Mouse (Mus musculus): ENCODE measurements around the gene Draxin. TPM values are rescaled to one million over a fixed set of nuclear protein-coding genes. Genes with fewer than 3 reads are reported as not detected.
A peak's percentile ranks its signal among the peaks of the same experiment; 100 is the strongest.

Draxin gene
- polyA plus RNA-seq, 1 experiment from 2014 or later: 10.4 TPM

DNA sequence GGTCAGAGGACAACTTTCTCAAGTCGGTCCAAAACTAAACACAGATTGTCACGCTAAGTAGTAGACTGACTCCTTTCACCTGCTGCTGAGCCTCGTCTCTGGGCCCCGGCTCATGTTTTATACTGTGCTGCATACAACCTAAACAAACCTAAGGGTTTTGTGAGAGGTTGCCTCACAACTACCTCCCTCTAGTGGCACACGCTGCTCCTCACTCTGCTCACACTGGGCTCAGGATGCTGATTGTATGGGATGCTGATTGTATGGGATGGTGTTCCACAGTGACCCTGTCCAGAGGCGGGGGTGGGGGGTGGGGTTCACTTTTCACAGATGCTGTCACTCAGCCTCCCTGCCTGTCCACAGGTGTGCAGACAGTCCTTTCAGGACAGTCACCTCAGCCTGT, 51.3 kb downstream of the Draxin start:
- H3K27me3 ChIP-seq (replicated peaks): no peaks in the 10 kb centered on the region
- no peak overlapping the region for H3K9ac ChIP-seq (replicated peaks)
- no peak overlapping the region for H3K27ac ChIP-seq (replicated peaks)
- no peaks in the 10 kb centered on the region for H3K9me3 ChIP-seq (replicated peaks)
- H3K4me2 ChIP-seq: no peak overlapping the region
- H3K36me3 ChIP-seq: no peaks in the 10 kb centered on the region
- WGBS: 70% methylated on average over 6 of the region's 6 CpGs
- H3K4me1 ChIP-seq: peaks cover 20% of the 10 kb centered on the region
- no peak overlapping the region for H3K4me3 ChIP-seq (replicated peaks)
- ATAC-seq (ENCODE audit: low FRiP score): no peak

DNA sequence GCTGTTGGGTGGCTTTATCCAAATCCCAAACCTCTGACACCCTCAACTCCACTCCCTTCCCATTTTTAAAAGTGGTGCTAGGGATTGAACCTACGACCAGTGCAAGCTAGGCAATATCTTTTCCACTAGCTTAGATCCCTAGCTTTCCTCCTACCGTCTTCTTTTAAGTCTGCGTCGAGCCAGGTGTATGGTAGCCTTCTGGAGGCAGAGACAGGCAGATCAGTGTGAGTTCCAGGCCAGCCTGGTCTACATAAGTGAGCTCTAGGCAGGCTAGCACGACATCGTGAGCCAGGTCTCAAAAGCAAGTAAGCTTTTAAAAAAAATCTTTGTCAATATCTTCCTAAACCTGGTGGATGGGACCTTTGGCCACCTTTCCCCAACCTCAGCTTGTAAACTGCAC, 54.6 kb downstream of the Draxin start:
- WGBS: 92% methylated on average over 6 of the region's 6 CpGs
- H3K4me1 ChIP-seq: peaks cover 9% of the 10 kb centered on the region; the same call in 1 of the 2 replicates
- H3K9me3 ChIP-seq (replicated peaks): no peaks in the 10 kb centered on the region
- no peak overlapping the region for H3K4me2 ChIP-seq
- no peak overlapping the region for H3K4me3 ChIP-seq (replicated peaks)
- ATAC-seq (ENCODE audit: low FRiP score): no peak
- no peaks in the 10 kb centered on the region for H3K27me3 ChIP-seq (replicated peaks)
- no peak overlapping the region for H3K27ac ChIP-seq (replicated peaks)
- H3K36me3 ChIP-seq: no peaks in the 10 kb centered on the region
- no peak overlapping the region for H3K9ac ChIP-seq (replicated peaks)

GRCm38 (mm10) chr4:148075259-148075658, 55.2 kb downstream of the Draxin start:
- peak; percentile 36; the same call in 1 of the 2 replicates for ATAC-seq (ENCODE audit: low FRiP score)
- Histone ChIP-seq H3K9ac (replicated peaks) (no peak overlapping the region), H3K36me3 (no peaks in the 10 kb centered on the region), H3K4me3 (replicated peaks) (peak overlapping the region; percentile 27), H3K4me2 (peak overlapping the region; percentile 55), H3K4me1 (peaks cover 9% of the 10 kb centered on the region; the same call in 1 of the 2 replicates), H3K27me3 (replicated peaks) (no peaks in the 10 kb centered on the region), H3K9me3 (replicated peaks) (no peaks in the 10 kb centered on the region), H3K27ac (replicated peaks) (peak overlapping the region; percentile 37; the same call in 1 of the 2 replicates)
- 39% methylated on average over 21 of the region's 21 CpGs for WGBS

DNA sequence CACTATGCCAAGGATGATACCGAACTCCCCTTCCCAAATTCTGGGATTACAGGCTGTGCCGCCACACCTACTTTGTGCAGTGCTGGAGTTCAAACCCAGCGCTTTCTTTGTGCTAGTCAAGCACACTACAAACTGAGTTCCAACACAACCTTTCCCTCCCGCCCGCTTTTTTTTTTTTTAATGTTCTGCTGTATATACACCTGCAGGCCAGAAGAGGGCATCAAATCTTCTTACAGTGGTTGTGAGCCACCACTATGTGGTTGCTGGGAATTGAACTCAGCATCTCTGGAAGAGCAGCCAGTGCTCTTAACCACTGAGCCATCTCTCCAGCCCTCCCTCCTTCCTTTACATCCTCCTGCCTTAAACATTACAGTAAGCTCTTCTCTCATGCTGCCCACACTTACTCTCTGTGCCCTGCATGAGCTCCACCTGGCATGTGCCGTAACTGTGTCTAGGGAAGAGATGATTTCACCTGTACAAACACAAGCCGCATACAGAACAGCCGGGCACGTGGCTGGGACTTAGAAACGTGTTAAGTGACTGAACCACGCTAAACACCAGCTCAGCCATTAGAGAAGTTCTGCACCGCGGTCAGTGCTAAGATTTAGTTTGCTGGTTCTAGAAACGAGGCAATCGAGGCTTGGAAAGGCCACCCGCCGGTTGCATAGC, 55.8 kb downstream of the Draxin start:
- peak overlapping the region; percentile 37; the same call in 1 of the 2 replicates for H3K27ac ChIP-seq (replicated peaks)
- no peak for ATAC-seq (ENCODE audit: low FRiP score)
- H3K27me3 ChIP-seq (replicated peaks): no peaks in the 10 kb centered on the region
- no peak overlapping the region for H3K9ac ChIP-seq (replicated peaks)
- peak overlapping the region; percentile 55 for H3K4me2 ChIP-seq
- H3K4me1 ChIP-seq: peaks cover 9% of the 10 kb centered on the region; the same call in 1 of the 2 replicates
- no peaks in the 10 kb centered on the region for H3K36me3 ChIP-seq
- H3K4me3 ChIP-seq (replicated peaks): peak overlapping the region; percentile 27
- no peaks in the 10 kb centered on the region for H3K9me3 ChIP-seq (replicated peaks)
- 49% methylated on average over 17 of the region's 17 CpGs for WGBS

GRCm38 (mm10) chr4:148071508-148071907, 59.0 kb downstream of the Draxin start:
- Histone ChIP-seq H3K27ac (replicated peaks) (no peak overlapping the region), H3K36me3 (no peaks in the 10 kb centered on the region), H3K9ac (replicated peaks) (no peak overlapping the region), H3K27me3 (replicated peaks) (no peaks in the 10 kb centered on the region), H3K4me2 (no peak overlapping the region), H3K4me1 (peaks cover 9% of the 10 kb centered on the region; the same call in 1 of the 2 replicates), H3K9me3 (replicated peaks) (no peaks in the 10 kb centered on the region), H3K4me3 (replicated peaks) (no peak overlapping the region)
- ATAC-seq (ENCODE audit: low FRiP score): no peak
- 52% methylated on average over 5 of the region's 5 CpGs for WGBS

DNA sequence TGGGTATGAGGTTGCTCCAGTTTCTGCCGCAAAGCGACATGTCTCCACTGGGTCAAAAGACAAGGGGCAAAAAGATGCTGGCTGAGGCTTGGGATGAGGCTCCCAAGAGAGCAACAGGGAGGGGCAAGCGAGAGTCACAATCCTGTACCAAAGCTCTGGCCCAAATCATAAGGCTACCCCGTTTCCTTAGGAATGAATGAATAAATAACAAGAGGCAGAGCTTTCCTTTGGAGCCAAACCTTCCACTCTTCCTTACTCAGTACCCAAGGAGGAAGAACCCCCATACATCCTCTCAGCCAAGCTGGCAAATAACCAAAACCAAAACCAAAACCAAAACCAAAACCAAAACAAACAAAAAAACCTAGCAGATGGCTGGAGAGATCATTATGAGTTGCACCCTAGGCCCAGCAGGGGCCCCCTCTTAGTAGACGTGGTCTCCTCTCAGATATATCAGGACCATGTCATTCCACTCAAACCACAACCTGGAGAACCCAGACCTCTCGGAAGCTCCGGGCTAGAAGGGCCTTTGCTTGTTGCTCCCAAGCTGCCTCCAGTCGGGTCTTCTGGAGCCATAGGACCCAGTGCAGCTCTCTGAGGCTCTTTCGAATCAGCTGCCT, 60.8 kb downstream of the Draxin start:
- 90% methylated on average over 9 of the region's 9 CpGs for whole genome bisulfite sequencing
- ATAC-seq (ENCODE audit: low FRiP score): no peak
- H3K27ac ChIP-seq (replicated peaks): no peak overlapping the region
- H3K4me3 ChIP-seq (replicated peaks): no peak overlapping the region
- H3K9ac ChIP-seq (replicated peaks): no peak overlapping the region
- H3K36me3 ChIP-seq: no peaks in the 10 kb centered on the region
- no peak overlapping the region for H3K4me2 ChIP-seq
- no peaks in the 10 kb centered on the region for H3K27me3 ChIP-seq (replicated peaks)
- H3K4me1 ChIP-seq: peaks cover under 1% of the 10 kb centered on the region; the same call in 1 of the 2 replicates
- H3K9me3 ChIP-seq (replicated peaks): no peaks in the 10 kb centered on the region

DNA sequence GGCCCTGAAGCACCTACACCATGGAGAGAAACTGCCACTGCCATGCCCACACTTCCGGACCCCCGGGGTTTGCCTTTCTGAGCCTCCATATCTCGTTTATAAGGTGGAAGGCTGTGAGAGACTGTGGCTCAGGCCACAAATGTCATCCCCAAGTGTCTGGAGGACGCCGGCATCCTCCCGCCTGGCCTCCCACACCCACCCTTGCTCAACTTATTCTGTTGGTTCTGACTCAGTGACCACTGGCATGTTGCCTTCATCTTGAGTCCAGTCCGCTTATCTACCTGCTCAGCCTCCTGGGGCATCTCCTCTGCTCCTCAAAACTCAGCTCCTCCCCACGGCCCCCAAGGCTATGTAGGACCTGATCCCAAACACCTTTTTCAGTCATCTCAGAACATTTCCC, 63.2 kb downstream of the Draxin start:
- ATAC-seq (ENCODE audit: low FRiP score): no peak
- Histone ChIP-seq H3K36me3 (no peaks in the 10 kb centered on the region), H3K4me1 (no peaks in the 10 kb centered on the region), H3K9me3 (replicated peaks) (no peaks in the 10 kb centered on the region), H3K4me2 (no peak overlapping the region), H3K27ac (replicated peaks) (no peak overlapping the region), H3K27me3 (replicated peaks) (no peaks in the 10 kb centered on the region), H3K4me3 (replicated peaks) (no peak overlapping the region), H3K9ac (replicated peaks) (no peak overlapping the region)
- WGBS: 89% methylated on average over 8 of the region's 8 CpGs

DNA sequence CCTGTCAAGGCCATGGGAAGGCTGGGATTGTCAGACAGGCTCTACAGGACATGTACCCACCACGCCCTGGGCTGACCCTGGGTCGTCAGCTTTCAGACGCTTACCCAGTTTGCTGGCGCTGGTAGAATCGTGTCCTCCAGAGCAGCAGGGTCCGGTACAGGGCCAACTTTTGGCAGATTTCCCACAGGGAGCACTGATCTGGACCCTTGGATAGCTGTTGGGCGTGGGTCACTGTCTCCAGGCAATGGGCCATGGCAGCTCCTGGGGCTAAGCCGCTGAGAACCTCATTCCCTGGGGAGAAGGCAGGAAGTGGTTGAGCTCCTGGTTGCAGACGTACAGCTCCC, 64.1 kb downstream of the Draxin start:
- Histone ChIP-seq H3K36me3 (no peaks in the 10 kb centered on the region), H3K9ac (replicated peaks) (no peak overlapping the region), H3K4me1 (no peaks in the 10 kb centered on the region), H3K4me3 (replicated peaks) (no peak overlapping the region), H3K27ac (replicated peaks) (no peak overlapping the region), H3K4me2 (no peak overlapping the region), H3K27me3 (replicated peaks) (no peaks in the 10 kb centered on the region), H3K9me3 (replicated peaks) (no peaks in the 10 kb centered on the region)
- 59% methylated on average over 9 of the region's 9 CpGs for WGBS
- ATAC-seq (ENCODE audit: low FRiP score): no peak

GRCm38 (mm10) chr4:148065702-148066400, 64.6 kb downstream of the Draxin start:
- WGBS: 31% methylated on average over 6 of the region's 6 CpGs
- Histone ChIP-seq H3K9ac (replicated peaks) (no peak overlapping the region), H3K36me3 (no peaks in the 10 kb centered on the region), H3K27ac (replicated peaks) (no peak overlapping the region), H3K4me1 (no peaks in the 10 kb centered on the region), H3K9me3 (replicated peaks) (no peaks in the 10 kb centered on the region), H3K4me3 (replicated peaks) (no peak overlapping the region), H3K27me3 (replicated peaks) (no peaks in the 10 kb centered on the region), H3K4me2 (no peak overlapping the region)
- ATAC-seq (ENCODE audit: low FRiP score): no peak

GRCm38 (mm10) chr4:148061086-148061480, 69.4 kb downstream of the Draxin start:
- no peaks in the 10 kb centered on the region for H3K27me3 ChIP-seq (replicated peaks)
- H3K4me1 ChIP-seq: no peaks in the 10 kb centered on the region
- H3K4me2 ChIP-seq: no peak overlapping the region
- H3K4me3 ChIP-seq (replicated peaks): no peak overlapping the region
- no peaks in the 10 kb centered on the region for H3K9me3 ChIP-seq (replicated peaks)
- peaks cover 29% of the 10 kb centered on the region for H3K36me3 ChIP-seq
- H3K27ac ChIP-seq (replicated peaks): no peak overlapping the region
- WGBS: 91% methylated on average over 9 of the region's 9 CpGs
- no peak overlapping the region for H3K9ac ChIP-seq (replicated peaks)
- ATAC-seq (ENCODE audit: low FRiP score): no peak

- ATAC-seq (ENCODE audit: low FRiP score): no peak
Measured at GRCm38 (mm10) chr4:148060120-148061085, 70.1 kb downstream of the Draxin start.

More at GRCm38 (mm10) chr4:148060120-148061085, 70.1 kb downstream of the Draxin start:
- Histone ChIP-seq H3K4me2 (no peak overlapping the region), H3K9me3 (replicated peaks) (no peaks in the 10 kb centered on the region), H3K27me3 (replicated peaks) (no peaks in the 10 kb centered on the region), H3K4me1 (no peaks in the 10 kb centered on the region), H3K9ac (replicated peaks) (no peak overlapping the region), H3K36me3 (peaks cover 36% of the 10 kb centered on the region), H3K4me3 (replicated peaks) (no peak overlapping the region), H3K27ac (replicated peaks) (no peak overlapping the region)
- WGBS: 58% methylated on average over 13 of the region's 13 CpGs

All from neural tube, embryonic 15.5 days (tissue).